Comparison of ENCODE assay signal across 9 mouse cellular contexts in genomic region chr10:128977522-128978114, GRCm38 (mm10). TPM values are rescaled to one million over a fixed set of nuclear protein-coding genes. Genes with fewer than 3 reads are reported as not detected.
DNase-seq lines count a peak whose midpoint lies in the region; ATAC-seq and TF ChIP-seq lines count a peak whose summit lies in the region.
"Had no signal": no experiment of that assay in that cellular context is flagged by ENCODE, and none has a peak within 500 bp of the region (broad histone marks: within the 10 kb centered on the region; RNA-seq: fewer than 3 reads in every experiment).

No protein-coding gene starts in this region.

- H3K9me3 ChIP-seq in ES-Bruce4 (replicated peaks; ENCODE audit: control insufficient read depth, insufficient read depth, low read length, poor library complexity, severe bottlenecking) = no peaks in the 10 kb centered on the region
- H3K9me3 ChIP-seq in embryonic facial prominence, embryonic 12.5 days = no peaks in the 10 kb centered on the region
- H3K9me3 ChIP-seq in lung, embryonic 15.5 days = no peaks in the 10 kb centered on the region

- no peak for TF ChIP-seq POLR2A in ES-Bruce4 (IDR thresholded peaks at IDR 0.05; ENCODE audit: insufficient read depth, low read length)

- no peak for TF ChIP-seq EP300 in ES-Bruce4 (IDR thresholded peaks at IDR 0.05; ENCODE audit: insufficient read depth, low read depth, low read length)

- ATAC-seq in embryonic facial prominence, embryonic 12.5 days (ENCODE audit: insufficient number of reproducible peaks, insufficient read depth, low FRiP score, low TSS enrichment) = 0 out of 2 replicates have a peak, but pooled peaks have one; percentile 22
- peak; percentile 49; the same call in 1 of the 2 replicates for ATAC-seq in lung, embryonic 15.5 days (ENCODE audit: borderline replicate concordance, extremely low read depth, low FRiP score, low TSS enrichment)

- intact Hi-C loops in heart, postnatal 14 days (cut with DNase I) = loop anchor here (5.0 to 10.0 kb wide), 3 partner anchors 60 to 243 kb away; no protein-coding TSS in a partner anchor

- no peak overlapping the region for H3K27ac ChIP-seq in ES-Bruce4 (ENCODE audit: insufficient read depth, low read length)
- H3K27ac ChIP-seq in embryonic facial prominence, embryonic 12.5 days = no peak overlapping the region
- no peak overlapping the region for H3K27ac ChIP-seq in lung, embryonic 15.5 days

- no peaks in the 10 kb centered on the region for H3K36me3 ChIP-seq in ES-Bruce4 (ENCODE audit: control insufficient read depth, insufficient read depth, low read length, poor library complexity, severe bottlenecking)
- no peaks in the 10 kb centered on the region for H3K36me3 ChIP-seq in embryonic facial prominence, embryonic 12.5 days
- H3K36me3 ChIP-seq in lung, embryonic 15.5 days = no peaks in the 10 kb centered on the region

- TF ChIP-seq CTCF in ES-Bruce4 (IDR thresholded peaks at IDR 0.05; ENCODE audit: low read depth, low read length) = peak; percentile 81

- 20% methylated on average over 9 of the region's 9 CpGs for WGBS in embryonic facial prominence, embryonic 12.5 days
- WGBS in lung, embryonic 15.5 days = 16% methylated on average over 9 of the region's 9 CpGs

- no peak overlapping the region for H3K4me2 ChIP-seq in embryonic facial prominence, embryonic 12.5 days (replicated peaks)
- no peak overlapping the region for H3K4me2 ChIP-seq in lung, embryonic 15.5 days

- peak; percentile 62 for DNase-seq in adrenal gland, postnatal 14 days
- DNase-seq in heart, postnatal 14 days = peak; percentile 40 to 59
- DNase-seq in kidney, postnatal 4 days = peak; percentile 52 to 68
- DNase-seq in retina, embryonic 14.5 days (ENCODE audit: low spot score) = peak; percentile 81
- DNase-seq in natural killer cell, adult 2 months (ENCODE audit: low spot score in 2 of 2) = no peak

- H3K27me3 ChIP-seq in ES-Bruce4 (ENCODE audit: control insufficient read depth, insufficient read depth, low read length, poor library complexity, severe bottlenecking) = no peaks in the 10 kb centered on the region
- H3K27me3 ChIP-seq in embryonic facial prominence, embryonic 12.5 days = no peaks in the 10 kb centered on the region
- no peaks in the 10 kb centered on the region for H3K27me3 ChIP-seq in lung, embryonic 15.5 days

- H3K4me3 ChIP-seq in ES-Bruce4 (ENCODE audit: low read depth, low read length) = no peak overlapping the region
- no peak overlapping the region for H3K4me3 ChIP-seq in embryonic facial prominence, embryonic 12.5 days
- H3K4me3 ChIP-seq in lung, embryonic 15.5 days = no peak overlapping the region

- peaks cover 2% of the 10 kb centered on the region for H3K4me1 ChIP-seq in ES-Bruce4 (ENCODE audit: control insufficient read depth, insufficient read depth, low read length)
- no peaks in the 10 kb centered on the region for H3K4me1 ChIP-seq in embryonic facial prominence, embryonic 12.5 days
- 0 out of 2 replicates have a peak, but pooled peaks cover 8% of the 10 kb centered on the region for H3K4me1 ChIP-seq in lung, embryonic 15.5 days

- no peak overlapping the region for H3K9ac ChIP-seq in ES-Bruce4 (ENCODE audit: low read depth, poor library complexity, severe bottlenecking)
- H3K9ac ChIP-seq in embryonic facial prominence, embryonic 12.5 days = no peak overlapping the region
- no peak overlapping the region for H3K9ac ChIP-seq in lung, embryonic 15.5 days

RNA-seq across cellular contexts. Expression of gene Olfr9, which starts 11.6 kb away (rescaled TPM):
- polyA plus RNA-seq in ES-Bruce4 (2011; ENCODE audit: insufficient read depth, insufficient read length, low read depth, missing spikeins) = not detected in 2 replicates
- not detected in 2 replicates for total RNA-seq in adrenal gland, postnatal 14 days (2021)
- not detected in 2 replicates for polyA plus RNA-seq in embryonic facial prominence, embryonic 12.5 days (2016; fragmentation: Nextera tagmentation; extraction: Ambion mirVana)
- not detected for total RNA-seq in heart, postnatal 14 days (2021)
- polyA plus RNA-seq in lung, embryonic 15.5 days (2015; fragmentation: Nextera tagmentation; extraction: Ambion mirVana) = not detected in 2 replicates
- polyA plus RNA-seq: liver, embryonic 16.5 days had no signal

RNA-seq across cellular contexts. Expression of gene Mettl7b, which starts 16.8 kb away (rescaled TPM):
- polyA plus RNA-seq in ES-Bruce4 (2011; ENCODE audit: insufficient read depth, insufficient read length, low read depth, missing spikeins) = not detected in 2 replicates
- 0.83 and 37.1 TPM in 2 replicates for total RNA-seq in adrenal gland, postnatal 14 days (2021)
- polyA plus RNA-seq in embryonic facial prominence, embryonic 12.5 days (2016; fragmentation: Nextera tagmentation; extraction: Ambion mirVana) = 0.13 TPM in 1 of 2 replicates, not detected in the other
- not detected for total RNA-seq in heart, postnatal 14 days (2021)
- not detected in 2 replicates for polyA plus RNA-seq in lung, embryonic 15.5 days (2015; fragmentation: Nextera tagmentation; extraction: Ambion mirVana)

RNA-seq across cellular contexts. Expression of gene Olfr763, which starts 33.0 kb away (rescaled TPM):
- not detected in 2 replicates for polyA plus RNA-seq in ES-Bruce4 (2011; ENCODE audit: insufficient read depth, insufficient read length, low read depth, missing spikeins)
- total RNA-seq in adrenal gland, postnatal 14 days (2021) = not detected in 2 replicates
- not detected in 2 replicates for polyA plus RNA-seq in embryonic facial prominence, embryonic 12.5 days (2016; fragmentation: Nextera tagmentation; extraction: Ambion mirVana)
- total RNA-seq in heart, postnatal 14 days (2021) = not detected
- polyA plus RNA-seq in lung, embryonic 15.5 days (2015; fragmentation: Nextera tagmentation; extraction: Ambion mirVana) = not detected in 2 replicates
- polyA plus RNA-seq: liver, embryonic 16.5 days had no signal

RNA-seq across cellular contexts. Expression of gene Itga7, which starts 44.0 kb away (rescaled TPM):
- polyA plus RNA-seq in ES-Bruce4 (2011; ENCODE audit: insufficient read depth, insufficient read length, low read depth, missing spikeins) = 1.6 and 3.2 TPM in 2 replicates
- 18.7 and 19.0 TPM in 2 replicates for total RNA-seq in adrenal gland, postnatal 14 days (2021)
- 5.2 TPM in 2 replicates for polyA plus RNA-seq in embryonic facial prominence, embryonic 12.5 days (2016; fragmentation: Nextera tagmentation; extraction: Ambion mirVana)
- 100 to 1,000 TPM; 163 to 167 TPM for total RNA-seq in heart, postnatal 14 days (2021)
- 5.0 TPM in 2 replicates for polyA plus RNA-seq in lung, embryonic 15.5 days (2015; fragmentation: Nextera tagmentation; extraction: Ambion mirVana)

RNA-seq across cellular contexts. Expression of gene Bloc1s1, which starts 53.8 kb away (rescaled TPM):
- polyA plus RNA-seq in ES-Bruce4 (2011; ENCODE audit: insufficient read depth, insufficient read length, low read depth, missing spikeins) = 36.7 and 44.5 TPM in 2 replicates
- 220 TPM in 2 replicates for total RNA-seq in adrenal gland, postnatal 14 days (2021)
- polyA plus RNA-seq in embryonic facial prominence, embryonic 12.5 days (2016; fragmentation: Nextera tagmentation; extraction: Ambion mirVana) = 210 and 215 TPM in 2 replicates
- 100 to 1,000 TPM; 177 to 183 TPM for total RNA-seq in heart, postnatal 14 days (2021)
- polyA plus RNA-seq in lung, embryonic 15.5 days (2015; fragmentation: Nextera tagmentation; extraction: Ambion mirVana) = 186 and 195 TPM in 2 replicates

Comparison
In these comparisons a context has a peak if more than half of its experiments do, and no peak if none do; other contexts are left out.
1. DNase-seq: peak in adrenal gland, postnatal 14 days (single experiment), heart, postnatal 14 days (2 of 2), kidney, postnatal 4 days (2 of 2) and retina, embryonic 14.5 days (single experiment); none in natural killer cell, adult 2 months (0 of 2).